Mouse (Mus musculus) right cerebral cortex, adult 2 months (tissue): Measurements from ENCODE around the gene Slc46a2.

Experiments
- DNase-seq, 2 experiments: peaks; one replicate each; pipeline ENCODE4 v3.0.0; 2021 to 2022; ENCODE audit warnings: low spot score in 2 of 2

Gene Slc46a2

DNA sequence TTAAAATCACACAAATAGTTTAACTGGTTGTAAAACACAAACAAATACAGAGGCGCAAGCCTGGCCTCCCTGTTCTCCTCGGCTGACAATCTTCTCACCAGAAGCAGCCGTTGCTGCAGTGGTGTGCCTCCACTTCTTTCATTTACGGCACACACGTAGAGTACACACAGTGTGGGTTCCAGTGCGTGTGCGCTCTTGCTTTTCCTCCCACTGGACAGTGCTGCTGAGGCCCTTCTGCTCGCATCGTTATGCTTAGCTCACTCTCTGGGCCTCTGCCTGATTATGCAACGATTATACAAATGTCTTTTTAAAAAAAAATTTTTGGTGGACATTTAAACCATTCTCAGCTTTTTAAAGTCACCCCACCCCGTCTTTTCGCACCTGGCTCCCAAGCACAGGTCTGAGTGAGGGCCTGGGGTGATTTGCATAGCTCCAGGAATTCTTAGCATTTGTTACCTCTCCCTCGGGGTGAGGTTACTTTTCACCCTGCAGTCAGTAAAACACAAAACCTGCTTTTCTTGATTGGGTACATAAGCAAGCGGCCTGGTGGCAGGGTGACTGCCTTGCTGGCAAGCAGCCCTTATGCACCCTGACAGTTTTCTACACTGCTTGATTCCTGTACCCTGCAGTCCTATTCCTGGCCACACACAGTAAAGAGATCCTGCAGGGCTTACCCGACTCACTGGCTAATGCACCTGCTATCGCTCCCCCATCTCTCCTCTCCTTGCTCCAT lies 55.0 kb downstream of the Slc46a2 start:
- DNase-seq: no peak
